In genomic region chr5:150665132-150665954, GRCm38 (mm10) we compare ENCODE assay signal across 8 mouse cellular contexts. TPM values are rescaled to one million over a fixed set of nuclear protein-coding genes. Genes with fewer than 3 reads are reported as not detected.
DNase-seq lines count a peak whose midpoint lies in the region; ATAC-seq lines count a peak whose summit lies in the region.

No protein-coding gene starts in this region.

- no peaks in the 10 kb centered on the region for H3K27me3 ChIP-seq in hindbrain, embryonic 11.5 days (ENCODE audit: control insufficient read depth, insufficient read depth, low read length)

- peak overlapping the region; percentile 94 for H3K27ac ChIP-seq in hindbrain, embryonic 11.5 days (ENCODE audit: low read depth, low read length)

- H3K36me3 ChIP-seq in hindbrain, embryonic 11.5 days (ENCODE audit: control insufficient read depth, insufficient read depth, low read length): 0 out of 2 replicates have a peak, but pooled peaks cover 4% of the 10 kb centered on the region

- DNase-seq in Muller cell, postnatal 12 days (ENCODE audit: inconsistent ontology term): peak; percentile 98
- DNase-seq in cerebellum, adult 9-11 months: peak; percentile 98
- peak; percentile 98 to 99 for DNase-seq in frontal cortex, adult 2 months (ENCODE audit: extremely low spot score in 1 of 2, low spot score in 1 of 2)
- DNase-seq in hindbrain, embryonic 11.5 days (ENCODE audit: low spot score): peak; percentile 97
- DNase-seq in layer of hippocampus, postnatal 10 days (ENCODE audit: low spot score in 2 of 2): peak; percentile 95 to 96
- DNase-seq in lung, postnatal 10 days: peak; percentile 97
- peak; percentile 90 for DNase-seq in ovary, postnatal 36 days (ENCODE audit: low spot score)
- peak; percentile 96 for DNase-seq in thymus, postnatal 25 days

- H3K4me1 ChIP-seq in hindbrain, embryonic 11.5 days (replicated peaks; ENCODE audit: control insufficient read depth, insufficient read depth, low read length): no peaks in the 10 kb centered on the region

- H3K4me2 ChIP-seq in hindbrain, embryonic 11.5 days (replicated peaks; ENCODE audit: low read depth, low read length): peak overlapping the region; percentile 70

- ATAC-seq in hindbrain, embryonic 11.5 days (ENCODE audit: low FRiP score): peak; percentile 98

- H3K4me3 ChIP-seq in hindbrain, embryonic 11.5 days (ENCODE audit: low read depth, low read length): peak overlapping the region; percentile 97

- no peaks in the 10 kb centered on the region for H3K9me3 ChIP-seq in hindbrain, embryonic 11.5 days (ENCODE audit: control insufficient read depth, low read length)

- peak overlapping the region; percentile 92 for H3K9ac ChIP-seq in hindbrain, embryonic 11.5 days (ENCODE audit: low read depth, low read length)

- WGBS in hindbrain, embryonic 11.5 days: under 1% methylated on average over 50 of the region's 52 CpGs

RNA-seq across cellular contexts. Expression of gene N4bp2l2, which starts 0.6 kb away (rescaled TPM):
- 33.4 and 37.8 TPM in 2 replicates for polyA plus RNA-seq in frontal cortex, adult 2 months (2012; rRNA removed)
- polyA plus RNA-seq in hindbrain, embryonic 11.5 days (2014; fragmentation: Nextera tagmentation; extraction: Ambion mirVana): 38.7 and 45.0 TPM in 2 replicates
- 10 to 100 TPM; 72.9 to 77.5 TPM for total RNA-seq in layer of hippocampus, postnatal 10 days (2021)

RNA-seq across cellular contexts. Expression of gene Pds5b, which starts 8.2 kb away (rescaled TPM):
- polyA plus RNA-seq in frontal cortex, adult 2 months (2012; rRNA removed): 29.9 and 33.9 TPM in 2 replicates
- 44.1 and 51.7 TPM in 2 replicates for polyA plus RNA-seq in hindbrain, embryonic 11.5 days (2014; fragmentation: Nextera tagmentation; extraction: Ambion mirVana)
- total RNA-seq in layer of hippocampus, postnatal 10 days (2021): 10 to 100 TPM; 62.1 to 67.6 TPM

Comparison
In these comparisons a context has a peak if more than half of its experiments do, and no peak if none do; other contexts are left out.
1. Peak in every context shown above with its lines: DNase-seq, ATAC-seq, H3K4me3 ChIP-seq and H3K27ac ChIP-seq.